Mouse (Mus musculus): ENCODE data around the gene Taok3. TPM values are rescaled to one million over a fixed set of nuclear protein-coding genes. Genes with fewer than 3 reads are reported as not detected.

The Taok3 gene
- total and polyA plus RNA-seq, 2 experiments from 2014 or later = 30.1 to 61.9 TPM

GRCm38 (mm10) chr5:117149054-117149942 lies 29.4 kb downstream of the Taok3 start:
- no peak for ATAC-seq (ENCODE audit: low FRiP score)

GRCm38 (mm10) chr5:117150068-117150467 lies 30.1 kb downstream of the Taok3 start:
- H3K4me3 ChIP-seq (ENCODE audit: low read depth, low read length) = no peak overlapping the region
- no peak for TF ChIP-seq CTCF (IDR thresholded peaks at IDR 0.05)
- 85% methylated on average over 5 of the region's 5 CpGs for WGBS
- no peaks in the 10 kb centered on the region for H3K9me3 ChIP-seq (ENCODE audit: low read length)
- H3K27me3 ChIP-seq (ENCODE audit: insufficient read depth, low read length) = no peaks in the 10 kb centered on the region
- no peak overlapping the region for H3K9ac ChIP-seq (replicated peaks; ENCODE audit: low read length, poor library complexity, severe bottlenecking)
- H3K27ac ChIP-seq (ENCODE audit: low read depth, low read length) = no peak overlapping the region
- no peaks in the 10 kb centered on the region for H3K36me3 ChIP-seq (ENCODE audit: insufficient read depth, low read length)
- DNase-seq (ENCODE audit: low spot score) (no peak), ATAC-seq (ENCODE audit: low FRiP score) (no peak)
- H3K4me1 ChIP-seq (ENCODE audit: insufficient read depth, low read length) = no peaks in the 10 kb centered on the region
- no peak overlapping the region for H3K4me2 ChIP-seq (ENCODE audit: low read depth, low read length, poor library complexity, severe bottlenecking)

More at GRCm38 (mm10) chr5:117149054-117149942, 29.4 kb downstream of the Taok3 start:
- Histone ChIP-seq H3K4me1 (ENCODE audit: insufficient read depth, low read length) (no peaks in the 10 kb centered on the region), H3K9me3 (ENCODE audit: low read length) (no peaks in the 10 kb centered on the region), H3K27ac (ENCODE audit: low read depth, low read length) (no peak overlapping the region), H3K4me2 (ENCODE audit: low read depth, low read length, poor library complexity, severe bottlenecking) (no peak overlapping the region), H3K4me3 (ENCODE audit: low read depth, low read length) (no peak overlapping the region), H3K36me3 (ENCODE audit: insufficient read depth, low read length) (no peaks in the 10 kb centered on the region), H3K27me3 (ENCODE audit: insufficient read depth, low read length) (no peaks in the 10 kb centered on the region), H3K9ac (replicated peaks; ENCODE audit: low read length, poor library complexity, severe bottlenecking) (no peak overlapping the region)
- DNase-seq (ENCODE audit: low spot score) = no peak
- WGBS = 85% methylated on average over 16 of the region's 16 CpGs
- no peak for TF ChIP-seq CTCF (IDR thresholded peaks at IDR 0.05)

- Histone ChIP-seq H3K9ac (replicated peaks; ENCODE audit: low read length, poor library complexity, severe bottlenecking) (no peak overlapping the region), H3K4me3 (ENCODE audit: low read depth, low read length) (no peak overlapping the region)
Observed at GRCm38 (mm10) chr5:117152944-117153343, 33.0 kb downstream of the Taok3 start.

GRCm38 (mm10) chr5:117153527-117154091 lies 33.7 kb downstream of the Taok3 start:
- DNase-seq (ENCODE audit: low spot score) (peak; percentile 46), ATAC-seq (ENCODE audit: low FRiP score) (no peak)
- H3K4me1 ChIP-seq (ENCODE audit: insufficient read depth, low read length) = no peaks in the 10 kb centered on the region
- no peaks in the 10 kb centered on the region for H3K9me3 ChIP-seq (ENCODE audit: low read length)
- no peaks in the 10 kb centered on the region for H3K36me3 ChIP-seq (ENCODE audit: insufficient read depth, low read length)
- no peak overlapping the region for H3K4me2 ChIP-seq (ENCODE audit: low read depth, low read length, poor library complexity, severe bottlenecking)
- H3K27ac ChIP-seq (ENCODE audit: low read depth, low read length) = no peak overlapping the region
- 76% methylated on average over 15 of the region's 15 CpGs for WGBS
- H3K9ac ChIP-seq (replicated peaks; ENCODE audit: low read length, poor library complexity, severe bottlenecking) = no peak overlapping the region
- no peaks in the 10 kb centered on the region for H3K27me3 ChIP-seq (ENCODE audit: insufficient read depth, low read length)
- no peak overlapping the region for H3K4me3 ChIP-seq (ENCODE audit: low read depth, low read length)
- TF ChIP-seq CTCF (IDR thresholded peaks at IDR 0.05) = no peak

More at GRCm38 (mm10) chr5:117152944-117153343, 33.0 kb downstream of the Taok3 start:
- no peak for ATAC-seq (ENCODE audit: low FRiP score)
- Histone ChIP-seq H3K4me2 (ENCODE audit: low read depth, low read length, poor library complexity, severe bottlenecking) (no peak overlapping the region), H3K27me3 (ENCODE audit: insufficient read depth, low read length) (no peaks in the 10 kb centered on the region), H3K27ac (ENCODE audit: low read depth, low read length) (no peak overlapping the region), H3K4me1 (ENCODE audit: insufficient read depth, low read length) (no peaks in the 10 kb centered on the region), H3K9me3 (ENCODE audit: low read length) (no peaks in the 10 kb centered on the region), H3K36me3 (ENCODE audit: insufficient read depth, low read length) (no peaks in the 10 kb centered on the region)
- peak; percentile 31 for TF ChIP-seq CTCF (IDR thresholded peaks at IDR 0.05)
- DNase-seq (ENCODE audit: low spot score) = no peak

- H3K27me3 ChIP-seq (ENCODE audit: insufficient read depth, low read length) = no peaks in the 10 kb centered on the region
- DNase-seq (ENCODE audit: low spot score) (no peak), ATAC-seq (ENCODE audit: low FRiP score) (no peak)
- H3K9me3 ChIP-seq (ENCODE audit: low read length) = no peaks in the 10 kb centered on the region
- H3K36me3 ChIP-seq (ENCODE audit: insufficient read depth, low read length) = no peaks in the 10 kb centered on the region
- TF ChIP-seq CTCF (IDR thresholded peaks at IDR 0.05) = no peak
- H3K4me2 ChIP-seq (ENCODE audit: low read depth, low read length, poor library complexity, severe bottlenecking) = no peak overlapping the region
- no peak overlapping the region for H3K27ac ChIP-seq (ENCODE audit: low read depth, low read length)
- H3K4me1 ChIP-seq (ENCODE audit: insufficient read depth, low read length) = no peaks in the 10 kb centered on the region
- WGBS = 81% methylated on average over 7 of the region's 7 CpGs
- no peak overlapping the region for H3K4me3 ChIP-seq (ENCODE audit: low read depth, low read length)
- H3K9ac ChIP-seq (replicated peaks; ENCODE audit: low read length, poor library complexity, severe bottlenecking) = no peak overlapping the region
Observed at GRCm38 (mm10) chr5:117158335-117159018, 38.5 kb downstream of the Taok3 start.

Measured in midbrain, postnatal 0 days (tissue).